Mouse (Mus musculus) liver, embryonic 14.5 days (tissue): ENCODE results near the gene Tmem92. TPM values are rescaled to one million over a fixed set of nuclear protein-coding genes. Genes with fewer than 3 reads are reported as not detected.
A peak's percentile ranks its signal among the peaks of the same experiment; 100 is the strongest.

ENCODE experiments used
- ATAC-seq: fragments of 200-750 bp; cut with Nextera tagmentation; 2 replicates; pipeline ENCODE4 v1.8.0; 2017; ENCODE audit warnings: moderate number of reproducible peaks, mild to moderate bottlenecking, moderate library complexity; ENCODE audit not compliant: insufficient read depth
- DNase-seq, 3 experiments: peaks; one replicate each; pipeline ENCODE4 v3.0.0-alpha.2; 2012 to 2013; ENCODE audit warnings: low read depth in 3 of 3, low spot score in 3 of 3
- H3K27ac ChIP-seq: fragments of 300-500 bp; sonication (generic); 2 replicates; pipeline ENCODE4 v1.5.1; 2014; ENCODE audit warnings: moderate library complexity, mild to moderate bottlenecking, control low read depth, inconsistent platforms
- H3K27me3 ChIP-seq: fragments of 300-500 bp; sonication (generic); 2 replicates; pipeline ENCODE4 v1.6.1; 2014; ENCODE audit warnings: mild to moderate bottlenecking, low read length, moderate library complexity; ENCODE audit not compliant: control insufficient read depth, insufficient read depth
- H3K36me3 ChIP-seq: fragments of 300-500 bp; sonication (generic); replicated peaks from 2 replicates; pipeline ENCODE4 v1.6.1; 2014; ENCODE audit warnings: low read depth; ENCODE audit not compliant: control insufficient read depth, insufficient read depth
- H3K4me1 ChIP-seq, 2 experiments: fragments of 200-500 bp in 1 of 2; fragments of 300-500 bp in 1 of 2; sonication (generic) in 1 of 2; replicated peaks; 2 replicates each; pipeline ENCODE4 v1.6.1; 2012 to 2014; ENCODE audit warnings: antibody characterized with exemption in 1 of 2, inconsistent platforms in 1 of 2, low read length in 1 of 2; ENCODE audit not compliant: control insufficient read depth in 2 of 2, insufficient read depth in 2 of 2
- H3K4me2 ChIP-seq: fragments of 300-500 bp; sonication (generic); 2 replicates; pipeline ENCODE4 v1.6.1; 2014; ENCODE audit warnings: low read depth, mild to moderate bottlenecking, control low read depth, moderate library complexity
- H3K4me3 ChIP-seq, 2 experiments: fragments of 200-500 bp in 1 of 2; fragments of 300-500 bp in 1 of 2; sonication (generic) in 1 of 2; 2 replicates each; pipeline ENCODE4 v1.5.1; 2012 to 2014; ENCODE audit warnings: low read depth in 2 of 2, low read length in 2 of 2, mild to moderate bottlenecking in 2 of 2, control low read depth in 1 of 2, inconsistent platforms in 1 of 2, moderate library complexity in 1 of 2; ENCODE audit not compliant: insufficient read depth in 1 of 2
- H3K9ac ChIP-seq: fragments of 300-500 bp; sonication (generic); replicated peaks from 2 replicates; pipeline ENCODE4 v1.6.1; 2014; ENCODE audit warnings: mild to moderate bottlenecking, control low read depth, moderate library complexity
- H3K9me3 ChIP-seq: fragments of 300-500 bp; sonication (generic); 2 replicates; pipeline ENCODE4 v1.6.1; 2016; ENCODE audit warnings: low read length, mixed read lengths; ENCODE audit not compliant: control insufficient read depth
- CTCF ChIP-seq: IDR thresholded peaks from 2 replicates; pipeline ENCODE4 v1.5.1; 2016; ENCODE audit warnings: antibody characterized with exemption, low read depth, control low read depth
- EP300 ChIP-seq: IDR thresholded peaks from 2 replicates; pipeline ENCODE4 v1.6.1; 2016; ENCODE audit warnings: antibody characterized with exemption, low read depth
- WGBS: fragments of 180-500 bp; shearing (Covaris S2); extraction: QIAGEN DNeasy Blood & Tissue Kit; methylation state at CpG from one replicate; pipeline ENCODE4 v1.1.7; 2014; ENCODE audit not compliant: insufficient replicate concordance; 5-methylcytosine and 5-hydroxymethylcytosine counted together
- polyA plus RNA-seq, 2 experiments: library from polyadenylated mRNA; depleted of rRNA in 1 of 2; stranded (reverse) in 1 of 2; unstranded in 1 of 2; fragments of >200 nt; fragmentation: Nextera tagmentation in 1 of 2; extraction: Ambion mirVana in 1 of 2; gene quantifications; 2 replicates each; pipeline versions ENCODE4 v1.2.1 to v1.2.3; 2012 to 2014

The Tmem92 gene
- polyA plus RNA-seq, 2 experiments, result not detected

DNA sequence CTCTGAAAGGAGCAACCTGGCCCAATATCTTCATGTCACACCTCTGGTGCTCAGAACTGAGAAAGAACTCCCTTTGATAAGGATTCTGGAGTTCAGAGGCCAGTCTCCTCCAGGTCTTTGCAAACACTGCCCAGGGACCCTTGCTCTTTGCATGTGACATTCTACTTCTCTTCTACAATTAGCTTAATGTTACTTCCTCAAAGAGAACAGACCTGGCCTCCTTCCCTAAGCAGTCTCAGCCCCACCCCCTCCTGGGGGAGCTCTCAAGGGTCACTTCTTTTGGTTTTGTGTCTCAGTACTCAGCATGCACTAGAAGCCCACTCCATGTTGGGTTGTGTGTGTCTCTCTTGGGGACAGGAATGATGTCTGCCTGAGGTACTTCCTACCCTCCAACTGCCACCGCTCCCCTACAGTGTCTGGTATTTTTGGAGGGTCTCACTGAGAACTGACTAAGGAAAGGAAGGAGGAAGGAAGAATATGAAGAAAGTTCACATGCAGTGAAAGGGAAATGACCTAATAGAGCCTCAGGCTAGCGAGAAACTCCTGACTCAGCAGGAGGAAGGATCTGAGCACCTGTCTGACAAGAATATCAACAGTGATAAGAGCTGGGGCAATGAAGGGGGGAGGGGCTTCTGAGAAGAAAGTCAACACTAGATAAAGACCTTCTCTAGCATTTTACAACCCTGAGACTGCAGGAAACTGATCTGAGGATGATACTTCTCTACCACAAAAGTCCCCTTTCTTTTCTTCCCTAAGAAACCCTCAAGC, 29.4 kb downstream of the Tmem92 start:
- Histone ChIP-seq H3K27ac (no peak overlapping the region), H3K27me3 (no peaks in the 10 kb centered on the region), H3K4me1 (no peaks in the 10 kb centered on the region), H3K4me3 (no peak overlapping the region), H3K9ac (no peak overlapping the region), H3K9me3 (no peaks in the 10 kb centered on the region), H3K36me3 (no peaks in the 10 kb centered on the region), H3K4me2 (no peak overlapping the region)
- WGBS, result 7% methylated on average over 2 of the region's 2 CpGs
- DNase-seq (no peak), ATAC-seq (no peak)
- TF ChIP-seq EP300 (no peak), CTCF (no peak)

DNA sequence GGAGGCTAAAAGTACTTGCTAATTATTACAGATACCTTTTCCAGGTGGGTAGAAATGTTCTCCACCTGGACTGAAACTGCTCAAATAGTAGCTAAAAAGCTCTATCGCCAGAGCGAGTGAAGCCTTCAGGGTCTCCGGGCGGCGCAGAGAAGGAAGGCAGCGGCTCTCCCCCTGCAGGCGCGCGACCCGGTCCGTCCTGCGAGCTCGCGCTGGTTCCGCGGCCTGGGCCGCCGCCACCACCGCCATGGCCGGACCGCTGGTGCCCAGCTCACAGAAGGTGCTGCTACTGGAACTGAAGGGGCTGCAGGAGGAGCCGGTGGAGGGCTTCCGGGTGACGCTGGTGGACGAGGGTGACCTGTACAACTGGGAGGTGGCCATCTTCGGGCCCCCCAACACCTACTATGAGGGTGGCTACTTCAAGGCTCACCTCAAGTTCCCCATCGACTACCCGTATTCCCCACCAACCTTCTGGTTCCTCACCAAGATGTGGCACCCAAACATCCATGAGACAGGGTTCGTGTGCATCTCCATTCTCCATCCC, 40.7 kb downstream of the Tmem92 start, which contains the start of gene Cdc34b:
TSS of gene Cdc34b (plus strand) at position 51 of the 541 bp plus-strand sequence.
- no peak within 1 kb of the TSS for H3K4me3 ChIP-seq
- no peaks in the 10 kb centered on the region for H3K9me3 ChIP-seq
- TF ChIP-seq EP300 (no peak), CTCF (no peak)
- DNase-seq (no peak), ATAC-seq (no peak)
- no peaks in the 10 kb centered on the region for H3K27me3 ChIP-seq
- no peaks in the 10 kb centered on the region for H3K36me3 ChIP-seq
- no peak within 1 kb of the TSS for H3K27ac ChIP-seq
- 67% methylated on average over 25 of the region's 29 CpGs for WGBS
- H3K4me2 ChIP-seq, result no peak within 1 kb of the TSS
- H3K4me1 ChIP-seq, result no peaks in the 10 kb centered on the region
- no peak within 1 kb of the TSS for H3K9ac ChIP-seq

DNA sequence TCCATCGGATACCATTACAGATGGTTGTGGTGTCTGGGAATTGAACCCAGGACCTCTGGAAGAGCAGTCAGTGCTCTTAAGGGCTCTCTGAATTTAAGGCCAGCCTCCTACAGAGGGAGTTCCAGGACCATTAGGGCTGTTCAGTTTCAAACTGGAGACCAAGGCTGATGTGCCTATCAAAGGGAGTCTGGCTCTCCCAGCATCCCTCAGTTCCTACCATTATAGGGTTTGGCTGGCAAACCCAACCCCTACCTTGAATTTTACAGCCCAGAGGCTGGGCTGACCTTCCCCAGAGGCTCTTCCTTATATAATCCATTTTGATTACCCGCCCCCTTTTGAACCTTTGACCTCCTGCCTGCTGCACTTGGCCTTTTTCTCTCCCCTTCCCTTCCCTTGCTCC, 46.8 kb downstream of the Tmem92 start:
- no peak overlapping the region for H3K4me2 ChIP-seq
- H3K4me1 ChIP-seq, result no peaks in the 10 kb centered on the region
- H3K4me3 ChIP-seq, result no peak overlapping the region
- H3K36me3 ChIP-seq, result no peaks in the 10 kb centered on the region
- DNase-seq (no peak), ATAC-seq (no peak)
- TF ChIP-seq EP300, result no peak
- TF ChIP-seq CTCF, result no peak
- H3K27ac ChIP-seq, result no peak overlapping the region
- no peaks in the 10 kb centered on the region for H3K27me3 ChIP-seq
- 56% methylated on average over 2 of the region's 2 CpGs for WGBS
- no peaks in the 10 kb centered on the region for H3K9me3 ChIP-seq
- no peak overlapping the region for H3K9ac ChIP-seq

DNA sequence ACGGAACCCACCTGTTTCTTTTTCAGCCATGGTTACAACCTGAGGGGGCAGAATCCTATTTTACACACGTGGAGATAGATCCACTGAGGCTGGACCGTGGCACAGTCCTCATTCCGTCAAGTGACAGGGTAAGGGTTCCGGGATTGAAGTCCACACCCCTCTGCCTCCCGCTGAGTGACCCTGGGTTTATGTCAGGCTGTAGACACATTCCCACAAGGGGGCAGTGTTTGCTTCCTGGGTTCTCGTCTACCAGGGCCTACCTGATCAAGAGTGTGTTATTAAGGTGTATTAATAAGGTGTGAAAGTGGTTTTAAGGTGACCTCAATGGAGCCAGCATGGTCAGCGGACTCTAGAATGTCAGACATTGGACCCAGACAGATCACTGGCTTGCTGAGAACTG, 49.7 kb downstream of the Tmem92 start:
- no peak overlapping the region for H3K4me2 ChIP-seq
- H3K9me3 ChIP-seq, result no peaks in the 10 kb centered on the region
- H3K27ac ChIP-seq, result no peak overlapping the region
- peak in 1 of 3 experiments; percentile 4 for DNase-seq
- TF ChIP-seq EP300, result no peak
- peak; percentile 64 for TF ChIP-seq CTCF
- no peaks in the 10 kb centered on the region for H3K36me3 ChIP-seq
- no peaks in the 10 kb centered on the region for H3K4me1 ChIP-seq
- no peak overlapping the region for H3K4me3 ChIP-seq
- H3K27me3 ChIP-seq, result no peaks in the 10 kb centered on the region
- H3K9ac ChIP-seq, result no peak overlapping the region
- ATAC-seq, result no peak
- WGBS, result 34% methylated on average over 8 of the region's 8 CpGs

DNA sequence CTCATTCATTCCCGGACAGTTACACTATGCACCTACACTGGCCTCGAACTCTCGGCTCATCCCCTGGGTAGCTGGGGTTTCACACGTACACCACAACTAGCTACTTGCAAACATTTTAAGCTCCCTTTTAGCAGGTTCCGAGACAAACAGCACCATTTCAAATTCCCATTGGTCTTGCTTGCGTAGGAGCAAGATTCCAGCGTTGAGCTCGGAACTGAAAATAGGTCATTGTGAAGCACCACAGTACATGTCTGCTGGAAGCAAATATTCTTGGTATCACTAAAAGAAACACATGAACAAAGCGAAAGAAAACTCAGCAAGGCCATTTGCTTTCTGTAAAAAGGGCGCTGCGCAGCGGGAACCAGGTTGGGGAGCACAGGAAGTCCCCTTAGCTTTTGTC, 51.3 kb downstream of the Tmem92 start:
- H3K27me3 ChIP-seq, result no peaks in the 10 kb centered on the region
- WGBS, result 67% methylated on average over 12 of the region's 12 CpGs
- ATAC-seq, result no peak
- H3K9ac ChIP-seq, result no peak overlapping the region
- H3K36me3 ChIP-seq, result no peaks in the 10 kb centered on the region
- no peaks in the 10 kb centered on the region for H3K4me1 ChIP-seq
- no peak for TF ChIP-seq CTCF
- TF ChIP-seq EP300, result no peak
- H3K9me3 ChIP-seq, result no peaks in the 10 kb centered on the region
- no peak for DNase-seq
- H3K4me3 ChIP-seq, result no peak overlapping the region
- no peak overlapping the region for H3K4me2 ChIP-seq
- H3K27ac ChIP-seq, result no peak overlapping the region
